Mouse (Mus musculus): Measurements from ENCODE around the gene Ikzf4. TPM values are rescaled to one million over a fixed set of nuclear protein-coding genes. Genes with fewer than 3 reads are reported as not detected.
A peak's percentile ranks its signal among the peaks of the same experiment; 100 is the strongest.
"Not testable (repeated sequence)": the region's sequence is repeated elsewhere in the genome, so short reads cannot be mapped to it uniquely, and the experiment has no call there.

Ikzf4 gene
- polyA plus RNA-seq, 1 experiment from 2014 or later: 4.1 TPM

GRCm38 (mm10) chr10:128622702-128623101 lies 23.1 kb downstream of the Ikzf4 start:
- ATAC-seq (replicated peaks; ENCODE audit: low FRiP score): no peak
- H3K4me3 ChIP-seq (ENCODE audit: low read depth, low read length): no peak overlapping the region
- H3K27ac ChIP-seq (ENCODE audit: low read depth, low read length): no peak overlapping the region
- peaks cover 17% of the 10 kb centered on the region for H3K36me3 ChIP-seq (ENCODE audit: control insufficient read depth, insufficient read depth, low read length)
- no peak for DNase-seq (ENCODE audit: low spot score)
- H3K4me2 ChIP-seq (ENCODE audit: low read depth, low read length, severe bottlenecking): no peak overlapping the region
- no peak overlapping the region for H3K9ac ChIP-seq (ENCODE audit: low read length)
- no peaks in the 10 kb centered on the region for H3K27me3 ChIP-seq (ENCODE audit: control insufficient read depth, insufficient read depth, low read length)
- peaks cover 3% of the 10 kb centered on the region; the same call in 1 of the 2 replicates for H3K4me1 ChIP-seq (replicated peaks; ENCODE audit: control insufficient read depth, insufficient read depth, low read length)
- WGBS: 81% methylated on average over 4 of the region's 4 CpGs
- H3K9me3 ChIP-seq (ENCODE audit: control insufficient read depth, low read length): no peaks in the 10 kb centered on the region

GRCm38 (mm10) chr10:128621986-128622520 lies 23.7 kb downstream of the Ikzf4 start:
- H3K36me3 ChIP-seq (ENCODE audit: control insufficient read depth, insufficient read depth, low read length): peaks cover 17% of the 10 kb centered on the region
- peaks cover 3% of the 10 kb centered on the region; the same call in 1 of the 2 replicates for H3K4me1 ChIP-seq (replicated peaks; ENCODE audit: control insufficient read depth, insufficient read depth, low read length)
- DNase-seq (ENCODE audit: low spot score) (no peak), ATAC-seq (replicated peaks; ENCODE audit: low FRiP score) (no peak)
- 76% methylated on average over 3 of the region's 3 CpGs for WGBS
- H3K27me3 ChIP-seq (ENCODE audit: control insufficient read depth, insufficient read depth, low read length): no peaks in the 10 kb centered on the region
- H3K4me3 ChIP-seq (ENCODE audit: low read depth, low read length): no peak overlapping the region
- no peak overlapping the region for H3K9ac ChIP-seq (ENCODE audit: low read length)
- no peak overlapping the region for H3K4me2 ChIP-seq (ENCODE audit: low read depth, low read length, severe bottlenecking)
- no peak overlapping the region for H3K27ac ChIP-seq (ENCODE audit: low read depth, low read length)
- H3K9me3 ChIP-seq (ENCODE audit: control insufficient read depth, low read length): no peaks in the 10 kb centered on the region

GRCm38 (mm10) chr10:128620241-128620640 lies 25.6 kb downstream of the Ikzf4 start:
- no peak overlapping the region for H3K9ac ChIP-seq (ENCODE audit: low read length)
- H3K4me3 ChIP-seq (ENCODE audit: low read depth, low read length): no peak overlapping the region
- no peaks in the 10 kb centered on the region; the same call in 1 of the 2 replicates for H3K4me1 ChIP-seq (replicated peaks; ENCODE audit: control insufficient read depth, insufficient read depth, low read length)
- H3K27me3 ChIP-seq (ENCODE audit: control insufficient read depth, insufficient read depth, low read length): no peaks in the 10 kb centered on the region
- H3K4me2 ChIP-seq (ENCODE audit: low read depth, low read length, severe bottlenecking): no peak overlapping the region
- DNase-seq (ENCODE audit: low spot score): no peak
- H3K27ac ChIP-seq (ENCODE audit: low read depth, low read length): no peak overlapping the region
- ATAC-seq (replicated peaks; ENCODE audit: low FRiP score): no peak
- H3K36me3 ChIP-seq (ENCODE audit: control insufficient read depth, insufficient read depth, low read length): peaks cover 17% of the 10 kb centered on the region
- no peaks in the 10 kb centered on the region for H3K9me3 ChIP-seq (ENCODE audit: control insufficient read depth, low read length)

- H3K27me3 ChIP-seq (ENCODE audit: control insufficient read depth, insufficient read depth, low read length); H3K4me3 ChIP-seq (ENCODE audit: low read depth, low read length); H3K9me3 ChIP-seq (ENCODE audit: control insufficient read depth, low read length); H3K27ac ChIP-seq (ENCODE audit: low read depth, low read length); DNase-seq (ENCODE audit: low spot score); H3K9ac ChIP-seq (ENCODE audit: low read length); H3K4me2 ChIP-seq (ENCODE audit: low read depth, low read length, severe bottlenecking); ATAC-seq (replicated peaks; ENCODE audit: low FRiP score); H3K4me1 ChIP-seq (replicated peaks; ENCODE audit: control insufficient read depth, insufficient read depth, low read length); H3K36me3 ChIP-seq (ENCODE audit: control insufficient read depth, insufficient read depth, low read length): not testable (repeated sequence)
- 92% methylated on average over 5 of the region's 5 CpGs for WGBS
Observed at GRCm38 (mm10) chr10:128619148-128619547, 26.6 kb downstream of the Ikzf4 start.

- no peak overlapping the region for H3K9ac ChIP-seq (ENCODE audit: low read length)
- 93% methylated on average over 1 of the region's 1 CpGs for WGBS
- H3K27me3 ChIP-seq (ENCODE audit: control insufficient read depth, insufficient read depth, low read length): no peaks in the 10 kb centered on the region
- peaks cover 3% of the 10 kb centered on the region; the same call in 1 of the 2 replicates for H3K36me3 ChIP-seq (ENCODE audit: control insufficient read depth, insufficient read depth, low read length)
- ATAC-seq (replicated peaks; ENCODE audit: low FRiP score) (no peak), DNase-seq (ENCODE audit: low spot score) (no peak)
- no peak overlapping the region for H3K27ac ChIP-seq (ENCODE audit: low read depth, low read length)
- H3K4me3 ChIP-seq (ENCODE audit: low read depth, low read length): no peak overlapping the region
- no peaks in the 10 kb centered on the region for H3K4me1 ChIP-seq (replicated peaks; ENCODE audit: control insufficient read depth, insufficient read depth, low read length)
- H3K9me3 ChIP-seq (ENCODE audit: control insufficient read depth, low read length): no peaks in the 10 kb centered on the region
- no peak overlapping the region for H3K4me2 ChIP-seq (ENCODE audit: low read depth, low read length, severe bottlenecking)
Observed at GRCm38 (mm10) chr10:128618570-128618969, 27.2 kb downstream of the Ikzf4 start.

- not testable (repeated sequence) for DNase-seq (ENCODE audit: low spot score); H3K4me3 ChIP-seq (ENCODE audit: low read depth, low read length); H3K9ac ChIP-seq (ENCODE audit: low read length); H3K9me3 ChIP-seq (ENCODE audit: control insufficient read depth, low read length); H3K36me3 ChIP-seq (ENCODE audit: control insufficient read depth, insufficient read depth, low read length); H3K27me3 ChIP-seq (ENCODE audit: control insufficient read depth, insufficient read depth, low read length); H3K4me2 ChIP-seq (ENCODE audit: low read depth, low read length, severe bottlenecking); H3K4me1 ChIP-seq (replicated peaks; ENCODE audit: control insufficient read depth, insufficient read depth, low read length); H3K27ac ChIP-seq (ENCODE audit: low read depth, low read length); ATAC-seq (replicated peaks; ENCODE audit: low FRiP score)
- 83% methylated on average over 6 of the region's 7 CpGs for WGBS
Observed at GRCm38 (mm10) chr10:128615798-128616448, 29.9 kb downstream of the Ikzf4 start.

GRCm38 (mm10) chr10:128614934-128615333 lies 30.9 kb downstream of the Ikzf4 start:
- 71% methylated on average over 3 of the region's 3 CpGs for WGBS
- Histone ChIP-seq H3K27ac (ENCODE audit: low read depth, low read length) (no peak overlapping the region), H3K4me1 (replicated peaks; ENCODE audit: control insufficient read depth, insufficient read depth, low read length) (no peaks in the 10 kb centered on the region), H3K4me2 (ENCODE audit: low read depth, low read length, severe bottlenecking) (no peak overlapping the region), H3K4me3 (ENCODE audit: low read depth, low read length) (no peak overlapping the region), H3K36me3 (ENCODE audit: control insufficient read depth, insufficient read depth, low read length) (no peaks in the 10 kb centered on the region), H3K9me3 (ENCODE audit: control insufficient read depth, low read length) (no peaks in the 10 kb centered on the region), H3K27me3 (ENCODE audit: control insufficient read depth, insufficient read depth, low read length) (no peaks in the 10 kb centered on the region), H3K9ac (ENCODE audit: low read length) (no peak overlapping the region)
- no peak for DNase-seq (ENCODE audit: low spot score)
- no peak for ATAC-seq (replicated peaks; ENCODE audit: low FRiP score)

- H3K4me3 ChIP-seq (ENCODE audit: low read depth, low read length); H3K9me3 ChIP-seq (ENCODE audit: control insufficient read depth, low read length); ATAC-seq (replicated peaks; ENCODE audit: low FRiP score); H3K27me3 ChIP-seq (ENCODE audit: control insufficient read depth, insufficient read depth, low read length); H3K4me2 ChIP-seq (ENCODE audit: low read depth, low read length, severe bottlenecking); H3K36me3 ChIP-seq (ENCODE audit: control insufficient read depth, insufficient read depth, low read length); H3K9ac ChIP-seq (ENCODE audit: low read length); H3K27ac ChIP-seq (ENCODE audit: low read depth, low read length); H3K4me1 ChIP-seq (replicated peaks; ENCODE audit: control insufficient read depth, insufficient read depth, low read length); DNase-seq (ENCODE audit: low spot score): not testable (repeated sequence)
- WGBS: 73% methylated on average over 4 of the region's 4 CpGs
Observed at GRCm38 (mm10) chr10:128613820-128614219, 32.0 kb downstream of the Ikzf4 start.

GRCm38 (mm10) chr10:128613154-128613440 lies 32.7 kb downstream of the Ikzf4 start:
- ATAC-seq (replicated peaks; ENCODE audit: low FRiP score): 0 out of 2 replicates have a peak, but pooled peaks have one; percentile 49
- Histone ChIP-seq H3K4me2 (ENCODE audit: low read depth, low read length, severe bottlenecking) (no peak overlapping the region), H3K4me1 (replicated peaks; ENCODE audit: control insufficient read depth, insufficient read depth, low read length) (no peaks in the 10 kb centered on the region), H3K27ac (ENCODE audit: low read depth, low read length) (no peak overlapping the region), H3K4me3 (ENCODE audit: low read depth, low read length) (no peak overlapping the region), H3K9ac (ENCODE audit: low read length) (no peak overlapping the region), H3K27me3 (ENCODE audit: control insufficient read depth, insufficient read depth, low read length) (no peaks in the 10 kb centered on the region), H3K36me3 (ENCODE audit: control insufficient read depth, insufficient read depth, low read length) (no peaks in the 10 kb centered on the region), H3K9me3 (ENCODE audit: control insufficient read depth, low read length) (no peaks in the 10 kb centered on the region)
- DNase-seq (ENCODE audit: low spot score): no peak
- WGBS: 43% methylated on average over 6 of the region's 6 CpGs
